Comparison of ENCODE assay signal across 13 mouse cellular contexts in genomic region chr9:45976884-45977283, GRCm38 (mm10). TPM values are rescaled to one million over a fixed set of nuclear protein-coding genes. Genes with fewer than 3 reads are reported as not detected.
A peak's percentile ranks its signal among the peaks of the same experiment; 100 is the strongest.
DNase-seq lines count a peak whose midpoint lies in the region; ATAC-seq and TF ChIP-seq lines count a peak whose summit lies in the region.
"Had no signal": no experiment of that assay in that cellular context is flagged by ENCODE, and none has a peak within 500 bp of the region (broad histone marks: within the 10 kb centered on the region; RNA-seq: fewer than 3 reads in every experiment).

No protein-coding gene starts in this region.

- peaks cover 9% of the 10 kb centered on the region for H3K79me2 ChIP-seq in heart, adult 2 months (replicated peaks; ENCODE audit: control insufficient read depth, insufficient read depth, low read length)

- no peak overlapping the region for H3K27ac ChIP-seq in heart, adult 2 months
- no peak overlapping the region for H3K27ac ChIP-seq in liver, postnatal 0 days (ENCODE audit: low read depth)
- H3K27ac ChIP-seq in liver, embryonic 12.5 days, result no peak overlapping the region

- TF ChIP-seq EP300 in heart, adult 2 months (IDR thresholded peaks at IDR 0.05; ENCODE audit: insufficient read depth, low read depth, low read length), result no peak
- no peak for TF ChIP-seq EP300 in liver, postnatal 0 days (IDR thresholded peaks at IDR 0.05; ENCODE audit: low read depth)

- H3K27me3 ChIP-seq in heart, adult 2 months (ENCODE audit: control insufficient read depth, insufficient read depth, low read length), result no peaks in the 10 kb centered on the region
- H3K27me3 ChIP-seq in liver, postnatal 0 days (ENCODE audit: insufficient read depth, low read length), result no peaks in the 10 kb centered on the region
- no peaks in the 10 kb centered on the region for H3K27me3 ChIP-seq in liver, embryonic 12.5 days (replicated peaks)

- WGBS in heart, adult 2 months, result 68% methylated on average over 2 of the region's 2 CpGs
- whole genome bisulfite sequencing in liver, postnatal 0 days (ENCODE audit: insufficient replicate concordance), result 85% methylated on average over 2 of the region's 2 CpGs
- 87% methylated on average over 2 of the region's 2 CpGs for WGBS in liver, embryonic 12.5 days (ENCODE audit: insufficient replicate concordance)

- TF ChIP-seq POLR2A in heart, adult 2 months (IDR thresholded peaks at IDR 0.05; ENCODE audit: insufficient read depth, low read depth, low read length), result no peak
- no peak for TF ChIP-seq POLR2A in brain, embryonic 14.5 days (IDR thresholded peaks at IDR 0.05; ENCODE audit: borderline replicate concordance, extremely low read depth, insufficient read depth, insufficient read length, poor library complexity, severe bottlenecking)

- no peak overlapping the region for H3K4me2 ChIP-seq in liver, postnatal 0 days (ENCODE audit: low read depth, low read length)
- H3K4me2 ChIP-seq in liver, embryonic 12.5 days, result no peak overlapping the region

- intact Hi-C loops in heart, adult 2 months (cut with DNase I), result no loop called here

- TF ChIP-seq CTCF in heart, adult 2 months (IDR thresholded peaks at IDR 0.05), result peak; percentile 44
- peak; percentile 46 for TF ChIP-seq CTCF in liver, postnatal 0 days (IDR thresholded peaks at IDR 0.05; ENCODE audit: low read depth)
- TF ChIP-seq CTCF in brain, embryonic 14.5 days (IDR thresholded peaks at IDR 0.05; ENCODE audit: borderline replicate concordance, extremely low read depth, insufficient read depth, insufficient read length), result no peak; the same call in 1 of the 2 replicates

- no peak overlapping the region for H3K4me3 ChIP-seq in heart, adult 2 months
- H3K4me3 ChIP-seq in liver, postnatal 0 days (ENCODE audit: low read depth, low read length), result no peak overlapping the region
- no peak overlapping the region for H3K4me3 ChIP-seq in liver, embryonic 12.5 days
- H3K4me3 ChIP-seq: myocyte had no signal

- H3K36me3 ChIP-seq in heart, adult 2 months (ENCODE audit: control insufficient read depth, insufficient read depth, low read length), result peaks cover 15% of the 10 kb centered on the region
- H3K36me3 ChIP-seq in liver, postnatal 0 days (replicated peaks; ENCODE audit: insufficient read depth, low read length), result peaks cover 46% of the 10 kb centered on the region
- peaks cover 83% of the 10 kb centered on the region for H3K36me3 ChIP-seq in liver, embryonic 12.5 days

- no peak for ATAC-seq in liver, postnatal 0 days
- no peak for ATAC-seq in liver, embryonic 12.5 days
- ATAC-seq in cerebellum, adult (ENCODE audit: insufficient number of reproducible peaks, low FRiP score, low TSS enrichment), result no peak
- ATAC-seq: forebrain, embryonic 16.5 days had no signal

- DNase-seq in heart, adult 2 months, result no peak
- no peak for DNase-seq in heart, adult 9 months (ENCODE audit: low spot score in 2 of 2)
- no peak for DNase-seq in liver, postnatal 0 days
- DNase-seq in A20 (ENCODE audit: low read depth, low spot score), result peak; percentile 45
- peak; percentile 18 for DNase-seq in brain, embryonic 14.5 days (ENCODE audit: low read depth)
- no peak for DNase-seq in cerebellum, postnatal 4 days (ENCODE audit: low spot score in 2 of 2)
- DNase-seq: cerebellum, postnatal 14 days; heart, postnatal 10 days; layer of hippocampus, adult 9-11 months had no signal

- peaks cover 2% of the 10 kb centered on the region for H3K4me1 ChIP-seq in heart, adult 2 months (ENCODE audit: control insufficient read depth, insufficient read depth, low read length)
- peaks cover 8% of the 10 kb centered on the region; the same call in 1 of the 2 replicates for H3K4me1 ChIP-seq in liver, postnatal 0 days (ENCODE audit: insufficient read depth)
- peaks cover 45% of the 10 kb centered on the region for H3K4me1 ChIP-seq in liver, embryonic 12.5 days

- no peak overlapping the region for H3K9ac ChIP-seq in heart, adult 2 months (ENCODE audit: low read depth, low read length)
- H3K9ac ChIP-seq in liver, postnatal 0 days (replicated peaks), result no peak overlapping the region
- H3K9ac ChIP-seq in liver, embryonic 12.5 days, result no peak overlapping the region

- no peaks in the 10 kb centered on the region for H3K9me3 ChIP-seq in liver, postnatal 0 days (ENCODE audit: low read length)
- no peaks in the 10 kb centered on the region for H3K9me3 ChIP-seq in liver, embryonic 12.5 days (replicated peaks)

RNA-seq across cellular contexts. Expression of gene Sidt2, which starts 21.8 kb away (rescaled TPM):
- 10 to 100 TPM; 71.6 to 81.7 TPM for total RNA-seq in heart, adult 2 months (2021)
- 216 and 414 TPM in 2 replicates for polyA plus RNA-seq in heart, adult 2 months (2012; rRNA removed)
- 23.5 and 23.6 TPM in 2 replicates for polyA plus RNA-seq in liver, postnatal 0 days (2015; fragmentation: Nextera tagmentation; extraction: Ambion mirVana)
- polyA plus RNA-seq in liver, embryonic 12.5 days (2016; fragmentation: Nextera tagmentation; extraction: Ambion mirVana), result 31.5 and 33.3 TPM in 2 replicates
- polyA plus RNA-seq in brain, embryonic 14.5 days (2012; rRNA removed), result 85.4 and 101 TPM in 2 replicates

RNA-seq across cellular contexts. Expression of gene Pafah1b2, which starts 35.6 kb away (rescaled TPM):
- 10 to 100 TPM; 46.0 to 49.0 TPM for total RNA-seq in heart, adult 2 months (2021)
- 17.1 and 28.8 TPM in 2 replicates for polyA plus RNA-seq in heart, adult 2 months (2012; rRNA removed)
- 35.8 and 42.6 TPM in 2 replicates for polyA plus RNA-seq in liver, postnatal 0 days (2015; fragmentation: Nextera tagmentation; extraction: Ambion mirVana)
- 118 and 125 TPM in 2 replicates for polyA plus RNA-seq in liver, embryonic 12.5 days (2016; fragmentation: Nextera tagmentation; extraction: Ambion mirVana)
- 126 and 166 TPM in 2 replicates for polyA plus RNA-seq in brain, embryonic 14.5 days (2012; rRNA removed)

RNA-seq across cellular contexts. Expression of gene Sik3, which starts 35.7 kb away (rescaled TPM):
- 10 to 100 TPM; 62.1 to 81.1 TPM for total RNA-seq in heart, adult 2 months (2021)
- polyA plus RNA-seq in heart, adult 2 months (2012; rRNA removed), result 30.7 and 32.1 TPM in 2 replicates
- 5.0 TPM in 2 replicates for polyA plus RNA-seq in liver, postnatal 0 days (2015; fragmentation: Nextera tagmentation; extraction: Ambion mirVana)
- polyA plus RNA-seq in liver, embryonic 12.5 days (2016; fragmentation: Nextera tagmentation; extraction: Ambion mirVana), result 6.8 and 7.1 TPM in 2 replicates
- polyA plus RNA-seq in brain, embryonic 14.5 days (2012; rRNA removed), result 12.1 and 24.5 TPM in 2 replicates

RNA-seq across cellular contexts. Expression of gene Tagln, which starts 41.0 kb away (rescaled TPM):
- total RNA-seq in heart, adult 2 months (2021), result 10 to 100 TPM; 84.0 to 93.6 TPM
- polyA plus RNA-seq in heart, adult 2 months (2012; rRNA removed), result 97.6 and 116 TPM in 2 replicates
- 3.6 and 5.2 TPM in 2 replicates for polyA plus RNA-seq in liver, postnatal 0 days (2015; fragmentation: Nextera tagmentation; extraction: Ambion mirVana)
- polyA plus RNA-seq in liver, embryonic 12.5 days (2016; fragmentation: Nextera tagmentation; extraction: Ambion mirVana), result 9.2 and 11.0 TPM in 2 replicates
- polyA plus RNA-seq in brain, embryonic 14.5 days (2012; rRNA removed), result 5.7 and 7.3 TPM in 2 replicates

Comparison
In these comparisons a context has a peak if more than half of its experiments do, and no peak if none do; other contexts are left out.
1. DNase-seq: peak in A20 (single experiment) and brain, embryonic 14.5 days (single experiment); none in heart, adult 2 months (0 of 2), heart, adult 9 months (0 of 2), liver, postnatal 0 days (single experiment) and cerebellum, postnatal 4 days (0 of 2).